Mouse (Mus musculus) brain, embryonic 14.5 days (tissue): ENCODE results near the gene Ankrd40.

Source experiments
- CTCF ChIP-seq: fragments of 200-500 bp; IDR thresholded peaks from 2 replicates; pipeline ENCODE4 v1.5.1; 2012; ENCODE audit warnings: inconsistent platforms, mild to moderate bottlenecking, moderate library complexity, borderline replicate concordance; ENCODE audit not compliant: insufficient read depth, insufficient read length; ENCODE audit errors: extremely low read depth
- POLR2A ChIP-seq: fragments of 200-500 bp; IDR thresholded peaks from 2 replicates; pipeline ENCODE4 v1.6.1; 2012; ENCODE audit warnings: mild to moderate bottlenecking, inconsistent platforms, borderline replicate concordance; ENCODE audit not compliant: poor library complexity, insufficient read depth, insufficient read length, severe bottlenecking; ENCODE audit errors: extremely low read depth

DNA sequence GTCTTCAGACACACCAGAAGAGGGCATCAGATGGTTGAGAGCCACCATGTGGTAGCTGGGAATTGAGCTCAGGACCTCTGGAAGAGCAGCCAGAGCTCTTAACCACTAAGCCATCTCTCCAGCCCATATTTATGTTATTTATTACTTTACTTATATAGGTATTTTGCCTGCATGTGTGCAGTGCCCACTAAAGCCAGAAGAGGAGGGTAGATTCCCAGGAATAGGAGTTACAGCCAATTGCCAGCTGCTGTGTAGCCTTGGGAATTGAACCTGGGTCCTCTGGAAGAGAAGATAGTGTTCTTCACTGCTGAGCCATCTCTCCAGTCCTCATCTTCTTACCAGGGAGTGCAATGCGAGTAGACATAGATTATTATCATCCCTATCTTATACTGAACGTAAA, 22.0 kb downstream of the Ankrd40 start:
- TF ChIP-seq CTCF (no peak), POLR2A (no peak)
